In the genomic region with DNA sequence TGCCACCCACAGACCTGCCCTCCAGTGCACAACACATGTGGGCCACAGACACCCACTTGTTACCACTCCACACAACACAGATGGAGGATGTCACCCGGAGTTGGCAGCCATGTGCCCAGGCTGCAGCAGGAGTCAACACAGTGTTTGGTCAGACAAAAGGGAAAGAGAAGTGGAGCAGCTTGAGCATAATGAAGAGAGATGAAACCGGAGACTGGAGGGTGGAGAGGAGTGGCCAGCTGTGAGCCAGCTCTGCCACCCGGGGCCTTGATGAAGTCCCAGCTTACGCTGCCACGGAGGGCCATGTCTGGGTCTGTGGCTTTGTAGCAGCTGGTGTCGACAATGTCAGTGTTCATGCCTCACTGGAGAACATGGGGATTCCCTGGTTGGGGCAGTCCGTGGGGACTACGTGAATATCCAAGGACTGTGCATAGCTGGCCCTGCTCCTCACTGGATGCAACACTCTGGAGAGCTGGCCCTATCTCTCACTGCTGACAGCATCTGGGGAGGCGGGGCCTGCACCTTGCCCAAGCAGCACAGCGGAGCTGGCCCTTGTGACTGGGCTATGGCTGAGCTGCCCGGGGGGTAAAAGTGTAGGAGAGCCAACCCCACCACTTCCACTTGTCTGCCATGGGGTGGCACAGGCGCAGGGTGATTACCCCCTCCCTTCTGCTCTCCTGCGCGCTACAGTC, we compare ENCODE assay signal across 9 mouse cellular contexts.
DNase-seq lines count a peak whose midpoint lies in the region; ATAC-seq and TF ChIP-seq lines count a peak whose summit lies in the region.
"Had no signal": no experiment of that assay in that cellular context is flagged by ENCODE, and none has a peak within 500 bp of the region (broad histone marks: within the 10 kb centered on the region; RNA-seq: fewer than 3 reads in every experiment).

No protein-coding gene starts in this region.

- H3K4me2 ChIP-seq in heart, embryonic 13.5 days = peak overlapping the region; percentile 56
- H3K4me2 ChIP-seq: limb, embryonic 15.5 days had no signal

- H3K9me3 ChIP-seq in heart, embryonic 13.5 days = no peaks in the 10 kb centered on the region
- H3K9me3 ChIP-seq: limb, embryonic 15.5 days had no signal

- 36% methylated on average over 14 of the region's 14 CpGs for WGBS in heart, embryonic 13.5 days
- WGBS in olfactory bulb, adult 2 months = 47% methylated on average over 14 of the region's 14 CpGs
- WGBS in cerebellum, adult 2 months = 42% methylated on average over 14 of the region's 14 CpGs

- H3K36me3 ChIP-seq in heart, embryonic 13.5 days = no peaks in the 10 kb centered on the region
- H3K36me3 ChIP-seq: limb, embryonic 15.5 days had no signal

- peak overlapping the region; percentile 71 for H3K27ac ChIP-seq in heart, embryonic 13.5 days (replicated peaks)
- H3K27ac ChIP-seq in olfactory bulb, adult 2 months (ENCODE audit: insufficient read depth, low read depth, low read length) = 0 out of 2 replicates have a peak overlapping the region, but pooled peaks have one; percentile 20
- no peak overlapping the region for H3K27ac ChIP-seq in cerebellum, adult 2 months (ENCODE audit: insufficient read depth, low read length)
- H3K27ac ChIP-seq: limb, embryonic 15.5 days had no signal

- no peaks in the 10 kb centered on the region for H3K27me3 ChIP-seq in heart, embryonic 13.5 days (replicated peaks)
- no peaks in the 10 kb centered on the region for H3K27me3 ChIP-seq in cerebellum, adult 2 months (ENCODE audit: control insufficient read depth, insufficient read depth, low read length)
- H3K27me3 ChIP-seq: limb, embryonic 15.5 days had no signal

- 0 out of 2 replicates have a peak, but pooled peaks have one; percentile 37 for ATAC-seq in heart, embryonic 13.5 days (ENCODE audit: extremely low read depth, insufficient number of reproducible peaks, low FRiP score, low TSS enrichment)
- ATAC-seq in CD4-positive, CD25-positive, alpha-beta regulatory T cell, adult 4 months = no peak

- TF ChIP-seq POLR2A in olfactory bulb, adult 2 months (IDR thresholded peaks at IDR 0.05; ENCODE audit: insufficient read depth, low read depth, low read length) = no peak
- TF ChIP-seq POLR2A in cerebellum, adult 2 months (IDR thresholded peaks at IDR 0.05; ENCODE audit: borderline replicate concordance, insufficient read depth, low read length) = no peak

- peak; percentile 63 for DNase-seq in testis, postnatal 10 days (ENCODE audit: low spot score)
- DNase-seq in testis, postnatal 14 days (ENCODE audit: low spot score) = no peak
- DNase-seq in liver = peak; percentile 17
- DNase-seq in cerebellum, adult 2 months = no peak
- DNase-seq in urinary bladder, postnatal 14 days (ENCODE audit: low spot score) = no peak

- no peak for TF ChIP-seq CTCF in olfactory bulb, adult 2 months (IDR thresholded peaks at IDR 0.05; ENCODE audit: insufficient read depth, low read depth, low read length)
- TF ChIP-seq CTCF in cerebellum, adult 2 months (IDR thresholded peaks at IDR 0.05; ENCODE audit: borderline replicate concordance, insufficient read depth, low read depth, low read length) = no peak

- H3K4me3 ChIP-seq in heart, embryonic 13.5 days = peak overlapping the region; percentile 24; the same call in 1 of the 2 replicates
- no peak overlapping the region for H3K4me3 ChIP-seq in olfactory bulb, adult 2 months (ENCODE audit: insufficient read depth, low read depth, low read length)
- H3K4me3 ChIP-seq in cerebellum, adult 2 months (replicated peaks; ENCODE audit: insufficient read depth, low read depth, low read length) = no peak overlapping the region
- H3K4me3 ChIP-seq: limb, embryonic 15.5 days had no signal

- peak overlapping the region; percentile 56 for H3K9ac ChIP-seq in heart, embryonic 13.5 days
- H3K9ac ChIP-seq: limb, embryonic 15.5 days had no signal

- peaks cover 46% of the 10 kb centered on the region for H3K4me1 ChIP-seq in heart, embryonic 13.5 days
- peaks cover 14% of the 10 kb centered on the region for H3K4me1 ChIP-seq in olfactory bulb, adult 2 months (ENCODE audit: control insufficient read depth, insufficient read depth, low read length)
- H3K4me1 ChIP-seq in cerebellum, adult 2 months (ENCODE audit: control insufficient read depth, insufficient read depth, low read length) = peaks cover 12% of the 10 kb centered on the region
- H3K4me1 ChIP-seq: limb, embryonic 15.5 days had no signal

Comparison
In these comparisons a context has a peak if more than half of its experiments do, and no peak if none do; other contexts are left out.
1. DNase-seq: peak in testis, postnatal 10 days (single experiment) and liver (single experiment); none in testis, postnatal 14 days (single experiment), cerebellum, adult 2 months (0 of 2) and urinary bladder, postnatal 14 days (single experiment).